Mouse (Mus musculus) ES-Bruce4 (cell line): Measurements from ENCODE around the gene Ldhb.

Experiments used
- CTCF ChIP-seq: IDR thresholded peaks from one replicate; pipeline ENCODE4 v1.8.1; 2011; ENCODE audit warnings: low read depth, low read length
- EP300 ChIP-seq: IDR thresholded peaks from 2 replicates; pipeline ENCODE4 v1.6.1; 2011; ENCODE audit warnings: low read depth, low read length; ENCODE audit not compliant: insufficient read depth
- POLR2A ChIP-seq: IDR thresholded peaks from one replicate; pipeline ENCODE4 v1.8.1; 2011; ENCODE audit warnings: low read length; ENCODE audit not compliant: insufficient read depth

DNA sequence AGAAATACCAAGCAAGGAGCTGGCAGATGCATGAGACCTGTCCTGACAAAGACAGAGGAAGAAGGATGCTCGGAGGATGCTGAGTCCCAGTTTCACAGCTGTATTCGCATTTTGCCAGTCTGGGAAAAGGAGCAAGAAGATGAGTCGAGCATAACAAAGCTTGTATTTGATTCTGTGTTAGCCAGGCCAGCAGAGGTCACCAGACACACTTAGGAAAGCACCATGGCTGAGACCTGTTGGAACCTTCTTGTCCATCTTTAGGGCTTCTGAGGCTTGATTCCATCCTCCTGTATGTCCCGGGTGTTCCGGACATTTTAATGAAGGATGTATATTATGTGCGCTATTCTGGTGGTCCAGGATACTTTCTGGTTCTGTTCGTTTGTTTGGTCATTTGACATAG, 30.5 kb downstream of the Ldhb start:
- TF ChIP-seq EP300 (no peak), CTCF (no peak), POLR2A (no peak)
